Mouse (Mus musculus): ENCODE data around the gene Gnai1.

GRCm38 (mm10) chr5:18367864-18368263 lies 7.7 kb upstream of the Gnai1 start:
- TF ChIP-seq CTCF (IDR thresholded peaks at IDR 0.05; ENCODE audit: insufficient read depth, low read depth, low read length) (no peak), POLR2A (IDR thresholded peaks at IDR 0.05; ENCODE audit: insufficient read depth, low read depth, low read length) (no peak)

Data from olfactory bulb, adult 2 months (tissue).